Mouse (Mus musculus): ENCODE results near the gene Ankrd1. TPM values are rescaled to one million over a fixed set of nuclear protein-coding genes. Genes with fewer than 3 reads are reported as not detected.

The Ankrd1 gene
- polyA plus RNA-seq, 1 experiment from 2014 or later: 18.1 TPM

DNA sequence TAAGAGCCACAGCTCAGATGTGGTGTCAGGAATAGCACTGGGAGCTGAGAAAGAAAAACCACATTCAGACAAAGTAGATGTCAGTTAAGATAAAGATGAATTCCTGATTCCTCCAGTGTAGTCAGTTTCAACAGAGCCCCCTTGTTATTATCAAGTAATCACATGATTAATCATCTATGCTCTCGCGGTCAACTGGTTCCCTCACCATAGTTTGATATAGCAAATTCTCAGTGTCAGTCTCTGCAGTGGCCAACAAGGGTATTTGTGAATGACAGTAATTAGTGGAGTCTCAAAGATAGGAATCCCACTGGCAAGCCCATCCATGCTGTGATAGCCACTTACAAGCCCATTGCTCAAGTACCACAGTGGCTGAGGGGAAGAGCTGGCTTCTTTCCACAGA, 23.7 kb upstream of the Ankrd1 start:
- no peak for ATAC-seq (ENCODE audit: low read depth)
- Histone ChIP-seq H3K9me3 (ENCODE audit: control insufficient read depth, low read length) (no peaks in the 10 kb centered on the region), H3K4me1 (replicated peaks; ENCODE audit: control insufficient read depth, insufficient read depth, low read length) (no peaks in the 10 kb centered on the region), H3K4me2 (ENCODE audit: low read depth, low read length) (no peak overlapping the region), H3K27ac (ENCODE audit: low read length) (no peak overlapping the region), H3K4me3 (ENCODE audit: low read length) (no peak overlapping the region), H3K27me3 (ENCODE audit: control insufficient read depth, insufficient read depth, low read depth, low read length) (no peaks in the 10 kb centered on the region), H3K36me3 (ENCODE audit: control insufficient read depth, insufficient read depth, low read length) (no peaks in the 10 kb centered on the region), H3K9ac (ENCODE audit: low read length) (no peak overlapping the region)
- WGBS: 92% methylated on average over 2 of the region's 2 CpGs

DNA sequence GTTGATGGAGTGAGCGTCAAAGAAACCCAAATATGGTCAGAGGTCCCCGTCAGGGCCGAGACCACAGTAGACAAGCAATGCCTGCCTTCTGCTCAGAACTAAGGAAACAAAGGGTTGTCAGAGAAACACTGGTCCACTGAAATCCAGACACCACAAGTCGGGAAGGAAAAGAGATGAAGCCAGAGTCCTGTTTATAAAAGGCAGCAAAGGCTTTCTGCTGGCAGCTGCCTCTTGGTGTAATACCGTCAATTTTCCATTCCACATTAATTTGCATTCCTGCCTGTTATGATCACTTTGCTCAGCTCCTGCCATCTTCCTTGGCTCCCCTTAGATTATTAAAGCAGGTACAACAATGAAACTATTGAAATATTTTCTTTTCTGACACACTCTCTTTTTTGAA, 13.8 kb upstream of the Ankrd1 start:
- Histone ChIP-seq H3K27me3 (ENCODE audit: control insufficient read depth, insufficient read depth, low read depth, low read length) (no peaks in the 10 kb centered on the region), H3K36me3 (ENCODE audit: control insufficient read depth, insufficient read depth, low read length) (no peaks in the 10 kb centered on the region), H3K4me1 (replicated peaks; ENCODE audit: control insufficient read depth, insufficient read depth, low read length) (peaks cover 8% of the 10 kb centered on the region), H3K4me2 (ENCODE audit: low read depth, low read length) (no peak overlapping the region), H3K27ac (ENCODE audit: low read length) (no peak overlapping the region), H3K9ac (ENCODE audit: low read length) (no peak overlapping the region), H3K9me3 (ENCODE audit: control insufficient read depth, low read length) (no peaks in the 10 kb centered on the region), H3K4me3 (ENCODE audit: low read length) (no peak overlapping the region)
- ATAC-seq (ENCODE audit: low read depth): no peak
- 23% methylated on average over 5 of the region's 5 CpGs for WGBS

DNA sequence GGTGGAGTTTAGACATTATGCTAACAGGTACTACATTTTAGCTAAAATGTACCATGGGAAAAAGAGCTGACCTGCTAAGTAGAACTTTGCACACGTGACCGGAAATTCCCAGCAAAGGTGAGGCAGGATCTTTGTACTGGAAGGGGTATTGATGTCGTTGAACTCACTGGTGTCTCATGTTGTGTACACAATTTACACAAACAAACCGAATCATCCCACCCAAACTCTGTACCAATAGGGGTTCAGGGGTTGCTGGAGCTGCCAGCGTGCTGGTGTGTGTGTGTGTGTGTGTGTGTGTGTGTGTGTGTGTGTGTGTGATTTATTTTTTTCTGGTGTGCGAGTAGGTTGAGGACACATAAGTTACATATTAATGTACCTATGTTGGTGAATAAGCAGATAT, 13.2 kb upstream of the Ankrd1 start:
- H3K9ac ChIP-seq (ENCODE audit: low read length): no peak overlapping the region
- H3K36me3 ChIP-seq (ENCODE audit: control insufficient read depth, insufficient read depth, low read length): no peaks in the 10 kb centered on the region
- H3K27ac ChIP-seq (ENCODE audit: low read length): no peak overlapping the region
- 75% methylated on average over 6 of the region's 6 CpGs for WGBS
- no peaks in the 10 kb centered on the region for H3K27me3 ChIP-seq (ENCODE audit: control insufficient read depth, insufficient read depth, low read depth, low read length)
- no peak overlapping the region for H3K4me3 ChIP-seq (ENCODE audit: low read length)
- peaks cover 8% of the 10 kb centered on the region for H3K4me1 ChIP-seq (replicated peaks; ENCODE audit: control insufficient read depth, insufficient read depth, low read length)
- H3K4me2 ChIP-seq (ENCODE audit: low read depth, low read length): no peak overlapping the region
- H3K9me3 ChIP-seq (ENCODE audit: control insufficient read depth, low read length): no peaks in the 10 kb centered on the region
- ATAC-seq (ENCODE audit: low read depth): no peak

DNA sequence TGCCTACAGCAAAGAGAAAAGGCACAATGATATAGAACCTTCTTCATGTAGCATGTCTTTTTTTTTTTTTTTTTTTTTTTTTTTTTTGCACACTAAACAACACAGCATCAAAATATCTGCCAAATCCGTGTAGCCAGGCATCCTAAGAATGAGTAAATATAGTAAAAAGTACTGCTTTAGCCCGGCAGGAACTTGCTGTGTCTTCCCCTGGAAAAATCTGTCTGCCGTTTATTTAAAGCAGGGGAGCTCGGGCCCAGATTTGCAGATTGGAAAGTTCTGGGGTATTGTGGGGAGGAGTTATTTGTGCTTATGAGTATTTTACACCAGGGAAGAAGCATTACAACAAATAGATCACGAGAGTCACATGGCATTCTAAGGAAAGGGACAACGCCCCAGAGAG, 12.1 kb upstream of the Ankrd1 start:
- H3K4me2 ChIP-seq (ENCODE audit: low read depth, low read length): no peak overlapping the region
- WGBS: 32% methylated on average over 6 of the region's 6 CpGs
- H3K36me3 ChIP-seq (ENCODE audit: control insufficient read depth, insufficient read depth, low read length): no peaks in the 10 kb centered on the region
- no peak overlapping the region for H3K9ac ChIP-seq (ENCODE audit: low read length)
- no peak overlapping the region for H3K4me3 ChIP-seq (ENCODE audit: low read length)
- peaks cover 8% of the 10 kb centered on the region for H3K4me1 ChIP-seq (replicated peaks; ENCODE audit: control insufficient read depth, insufficient read depth, low read length)
- H3K9me3 ChIP-seq (ENCODE audit: control insufficient read depth, low read length): no peaks in the 10 kb centered on the region
- no peak overlapping the region for H3K27ac ChIP-seq (ENCODE audit: low read length)
- no peaks in the 10 kb centered on the region for H3K27me3 ChIP-seq (ENCODE audit: control insufficient read depth, insufficient read depth, low read depth, low read length)
- ATAC-seq (ENCODE audit: low read depth): no peak

DNA sequence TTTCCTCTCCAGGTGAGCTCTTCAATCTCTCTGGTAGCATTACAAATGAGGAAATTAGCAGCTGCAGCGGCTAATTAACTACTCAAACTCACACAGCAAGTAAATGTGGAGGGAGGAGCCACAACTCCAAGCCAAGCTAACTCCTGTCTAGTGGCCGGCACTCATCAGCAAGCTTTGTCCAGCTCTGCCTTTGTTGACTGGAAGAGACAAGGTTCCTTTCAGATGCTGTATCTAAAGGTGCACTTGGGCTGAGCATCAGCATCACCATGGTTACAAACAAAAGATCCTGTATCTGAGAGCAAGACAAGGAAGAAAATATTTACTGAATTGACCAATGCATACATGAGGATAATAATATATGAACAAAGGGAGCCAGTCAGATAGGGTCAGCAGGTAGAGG, 10.3 kb upstream of the Ankrd1 start:
- H3K27ac ChIP-seq (ENCODE audit: low read length): no peak overlapping the region
- no peaks in the 10 kb centered on the region for H3K27me3 ChIP-seq (ENCODE audit: control insufficient read depth, insufficient read depth, low read depth, low read length)
- no peak overlapping the region for H3K4me3 ChIP-seq (ENCODE audit: low read length)
- peaks cover 8% of the 10 kb centered on the region for H3K4me1 ChIP-seq (replicated peaks; ENCODE audit: control insufficient read depth, insufficient read depth, low read length)
- H3K4me2 ChIP-seq (ENCODE audit: low read depth, low read length): no peak overlapping the region
- H3K9ac ChIP-seq (ENCODE audit: low read length): no peak overlapping the region
- ATAC-seq (ENCODE audit: low read depth): no peak
- H3K36me3 ChIP-seq (ENCODE audit: control insufficient read depth, insufficient read depth, low read length): no peaks in the 10 kb centered on the region
- no peaks in the 10 kb centered on the region for H3K9me3 ChIP-seq (ENCODE audit: control insufficient read depth, low read length)
- WGBS: 45% methylated on average over 2 of the region's 2 CpGs

DNA sequence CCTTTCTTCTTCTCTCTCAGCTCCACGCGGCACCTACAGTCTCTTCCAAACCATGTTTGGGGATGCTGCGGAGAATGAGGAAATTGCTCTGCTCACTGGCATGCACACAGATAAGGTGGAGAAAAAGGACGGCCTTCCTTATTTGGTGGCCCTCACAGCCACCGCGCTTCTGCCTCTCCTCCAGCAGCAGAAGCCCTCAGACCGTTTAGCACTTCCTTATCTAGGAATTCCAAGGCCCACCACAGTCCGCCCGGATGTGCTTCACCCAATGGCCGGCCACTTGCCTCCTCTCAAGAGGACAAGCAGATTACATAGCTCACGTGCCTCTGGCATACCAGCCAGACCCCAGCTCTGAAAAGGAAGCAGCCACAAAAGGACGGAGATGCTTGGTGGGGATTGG, 9.7 kb upstream of the Ankrd1 start:
- ATAC-seq (ENCODE audit: low read depth): peak; percentile 87
- WGBS: under 1% methylated on average over 12 of the region's 12 CpGs
- Histone ChIP-seq H3K9ac (ENCODE audit: low read length) (no peak overlapping the region; the same call in 1 of the 2 replicates), H3K4me2 (ENCODE audit: low read depth, low read length) (peak overlapping the region; percentile 52), H3K27me3 (ENCODE audit: control insufficient read depth, insufficient read depth, low read depth, low read length) (no peaks in the 10 kb centered on the region), H3K4me1 (replicated peaks; ENCODE audit: control insufficient read depth, insufficient read depth, low read length) (peaks cover 8% of the 10 kb centered on the region), H3K4me3 (ENCODE audit: low read length) (peak overlapping the region; percentile 28), H3K27ac (ENCODE audit: low read length) (peak overlapping the region; percentile 53), H3K9me3 (ENCODE audit: control insufficient read depth, low read length) (no peaks in the 10 kb centered on the region), H3K36me3 (ENCODE audit: control insufficient read depth, insufficient read depth, low read length) (no peaks in the 10 kb centered on the region)

DNA sequence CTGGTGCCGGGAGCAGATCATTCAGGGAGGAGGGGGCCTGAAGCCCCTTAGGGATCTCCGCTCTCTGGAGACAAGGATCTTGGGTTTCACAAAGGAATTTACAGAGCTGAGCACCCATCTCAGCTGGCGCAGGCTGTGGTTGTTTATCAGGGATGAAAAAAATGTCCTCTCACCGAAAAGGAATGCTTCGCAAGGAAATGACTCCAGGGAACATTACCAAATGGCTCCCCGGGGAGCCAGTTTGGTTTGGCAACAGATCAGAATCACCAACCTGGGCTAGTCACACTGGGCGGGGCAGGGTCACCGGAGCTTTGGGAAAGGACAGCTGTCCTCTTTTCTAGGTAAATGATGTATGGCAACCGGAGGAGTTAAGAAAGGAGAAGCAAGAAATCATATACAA, 9.3 kb upstream of the Ankrd1 start:
- peak; percentile 37; the same call in 1 of the 2 replicates for ATAC-seq (ENCODE audit: low read depth)
- Histone ChIP-seq H3K4me2 (ENCODE audit: low read depth, low read length) (peak overlapping the region; percentile 52), H3K4me3 (ENCODE audit: low read length) (peak overlapping the region; percentile 28), H3K36me3 (ENCODE audit: control insufficient read depth, insufficient read depth, low read length) (no peaks in the 10 kb centered on the region), H3K4me1 (replicated peaks; ENCODE audit: control insufficient read depth, insufficient read depth, low read length) (peaks cover 8% of the 10 kb centered on the region), H3K9ac (ENCODE audit: low read length) (peak overlapping the region; percentile 11), H3K9me3 (ENCODE audit: control insufficient read depth, low read length) (no peaks in the 10 kb centered on the region), H3K27me3 (ENCODE audit: control insufficient read depth, insufficient read depth, low read depth, low read length) (no peaks in the 10 kb centered on the region), H3K27ac (ENCODE audit: low read length) (peak overlapping the region; percentile 53)
- 10% methylated on average over 9 of the region's 9 CpGs for WGBS

DNA sequence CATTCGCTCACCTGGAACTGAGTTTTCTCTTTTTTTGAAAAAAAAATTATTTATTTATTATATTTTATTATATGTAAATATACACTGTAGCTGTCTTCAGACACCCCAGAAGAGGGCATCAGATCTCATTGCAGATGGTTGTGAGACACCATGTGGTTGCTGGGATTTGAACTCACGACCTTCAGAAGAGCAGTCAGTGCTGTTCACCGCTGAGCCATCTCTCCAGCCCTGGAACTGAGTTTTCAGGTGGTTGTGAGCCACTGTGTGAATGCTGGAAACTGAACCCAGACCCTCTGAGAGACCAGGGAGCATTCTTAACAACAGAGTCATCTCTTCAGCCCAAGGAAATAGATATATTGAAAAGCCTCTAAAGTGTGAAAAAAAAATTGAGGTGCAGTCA, 8.5 kb upstream of the Ankrd1 start:
- H3K9me3 ChIP-seq (ENCODE audit: control insufficient read depth, low read length): peaks cover under 1% of the 10 kb centered on the region; the same call in 1 of the 2 replicates
- no peak overlapping the region for H3K4me2 ChIP-seq (ENCODE audit: low read depth, low read length)
- WGBS: 96% methylated on average over 3 of the region's 3 CpGs
- no peak overlapping the region for H3K9ac ChIP-seq (ENCODE audit: low read length)
- H3K4me3 ChIP-seq (ENCODE audit: low read length): no peak overlapping the region
- ATAC-seq (ENCODE audit: low read depth): no peak
- no peak overlapping the region for H3K27ac ChIP-seq (ENCODE audit: low read length)
- H3K36me3 ChIP-seq (ENCODE audit: control insufficient read depth, insufficient read depth, low read length): no peaks in the 10 kb centered on the region
- peaks cover 8% of the 10 kb centered on the region for H3K4me1 ChIP-seq (replicated peaks; ENCODE audit: control insufficient read depth, insufficient read depth, low read length)
- H3K27me3 ChIP-seq (ENCODE audit: control insufficient read depth, insufficient read depth, low read depth, low read length): no peaks in the 10 kb centered on the region

DNA sequence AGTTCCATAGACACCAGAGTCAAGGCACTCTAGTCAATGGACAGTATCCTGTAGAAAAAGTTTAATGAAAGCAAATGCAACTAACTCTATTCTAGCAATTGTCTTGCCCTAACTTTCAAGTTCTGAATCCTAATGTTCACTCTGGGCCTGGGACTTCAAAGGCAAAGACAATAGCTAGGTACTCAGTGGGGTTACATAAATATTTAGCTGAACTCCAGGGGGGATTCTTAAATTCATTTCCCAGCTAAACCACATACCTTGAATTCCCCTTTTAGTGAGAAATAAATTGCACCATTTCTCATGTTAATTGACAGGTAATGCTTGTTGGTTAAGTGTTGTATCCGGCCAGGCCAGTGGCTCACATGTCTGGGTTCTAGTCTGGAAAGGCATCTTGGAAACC, 4.3 kb upstream of the Ankrd1 start:
- Histone ChIP-seq H3K4me1 (replicated peaks; ENCODE audit: control insufficient read depth, insufficient read depth, low read length) (peaks cover 6% of the 10 kb centered on the region), H3K4me3 (ENCODE audit: low read length) (no peak overlapping the region), H3K4me2 (ENCODE audit: low read depth, low read length) (no peak overlapping the region), H3K9me3 (ENCODE audit: control insufficient read depth, low read length) (peaks cover 3% of the 10 kb centered on the region; the same call in 1 of the 2 replicates), H3K9ac (ENCODE audit: low read length) (no peak overlapping the region), H3K27me3 (ENCODE audit: control insufficient read depth, insufficient read depth, low read depth, low read length) (no peaks in the 10 kb centered on the region), H3K36me3 (ENCODE audit: control insufficient read depth, insufficient read depth, low read length) (no peaks in the 10 kb centered on the region), H3K27ac (ENCODE audit: low read length) (no peak overlapping the region)
- ATAC-seq (ENCODE audit: low read depth): no peak
- WGBS: 55% methylated on average over 1 of the region's 1 CpGs

DNA sequence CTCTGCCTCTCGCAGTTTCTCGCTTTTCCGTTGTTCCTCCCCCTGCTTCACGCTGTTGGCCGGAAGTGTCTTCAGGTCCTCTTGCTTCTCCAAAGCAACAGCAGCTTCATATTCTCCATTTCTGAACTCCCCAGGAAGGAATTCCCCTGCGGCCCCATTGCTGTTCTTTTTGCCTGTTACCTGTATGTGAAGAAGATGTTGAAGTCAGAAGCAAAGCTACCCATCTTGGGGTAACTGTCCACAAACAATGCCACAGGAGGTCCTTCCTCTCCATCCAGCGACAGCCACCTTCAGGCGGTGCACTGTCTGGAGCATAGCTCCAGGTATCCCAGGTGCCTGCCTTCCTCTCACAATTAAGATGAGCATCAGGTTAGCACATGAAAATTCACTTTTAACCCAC, 680 bp downstream of the Ankrd1 start:
- WGBS: 84% methylated on average over 8 of the region's 8 CpGs
- Histone ChIP-seq H3K27me3 (ENCODE audit: control insufficient read depth, insufficient read depth, low read depth, low read length) (no peaks in the 10 kb centered on the region), H3K4me1 (replicated peaks; ENCODE audit: control insufficient read depth, insufficient read depth, low read length) (peaks cover 11% of the 10 kb centered on the region; the same call in 1 of the 2 replicates), H3K36me3 (ENCODE audit: control insufficient read depth, insufficient read depth, low read length) (no peaks in the 10 kb centered on the region), H3K9me3 (ENCODE audit: control insufficient read depth, low read length) (peaks cover 3% of the 10 kb centered on the region; the same call in 1 of the 2 replicates), H3K9ac (ENCODE audit: low read length) (no peak overlapping the region), H3K27ac (ENCODE audit: low read length) (no peak overlapping the region), H3K4me3 (ENCODE audit: low read length) (no peak overlapping the region), H3K4me2 (ENCODE audit: low read depth, low read length) (no peak overlapping the region)
- no peak for ATAC-seq (ENCODE audit: low read depth)
